Mouse (Mus musculus) limb, embryonic 15.5 days (tissue): ENCODE data around the gene Rhot2. TPM values are rescaled to one million over a fixed set of nuclear protein-coding genes. Genes with fewer than 3 reads are reported as not detected.
A peak's percentile ranks its signal among the peaks of the same experiment; 100 is the strongest.

Source experiments
- ATAC-seq: fragments of 200-750 bp; cut with Nextera tagmentation; 2 replicates; pipeline ENCODE4 v1.8.0; 2017; ENCODE audit warnings: low read depth, moderate TSS enrichment; ENCODE audit not compliant: insufficient number of reproducible peaks, low FRiP score, low TSS enrichment
- H3K27ac ChIP-seq: fragments of 300-500 bp; sonication (generic); 2 replicates; pipeline ENCODE4 v1.5.1; 2015; ENCODE audit warnings: moderate library complexity, mild to moderate bottlenecking, inconsistent platforms
- H3K27me3 ChIP-seq: fragments of 300-500 bp; sonication (generic); 2 replicates; pipeline ENCODE4 v1.6.1; 2015; ENCODE audit warnings: inconsistent platforms
- H3K36me3 ChIP-seq: fragments of 300-500 bp; sonication (generic); 2 replicates; pipeline ENCODE4 v1.6.1; 2015; ENCODE audit warnings: inconsistent platforms
- H3K4me1 ChIP-seq: fragments of 300-500 bp; sonication (generic); 2 replicates; pipeline ENCODE4 v1.6.1; 2015; ENCODE audit warnings: inconsistent platforms
- H3K4me2 ChIP-seq: fragments of 300-500 bp; sonication (generic); 2 replicates; pipeline ENCODE4 v1.6.1; 2015; ENCODE audit warnings: mild to moderate bottlenecking, inconsistent platforms
- H3K4me3 ChIP-seq: fragments of 300-500 bp; sonication (generic); 2 replicates; pipeline ENCODE4 v1.5.1; 2015; ENCODE audit warnings: mild to moderate bottlenecking, inconsistent platforms
- H3K9ac ChIP-seq: fragments of 300-500 bp; sonication (generic); 2 replicates; pipeline ENCODE4 v1.6.1; 2015; ENCODE audit warnings: inconsistent platforms
- H3K9me3 ChIP-seq: fragments of 300-500 bp; sonication (generic); 2 replicates; pipeline ENCODE4 v1.6.1; 2016; ENCODE audit warnings: inconsistent platforms
- WGBS: fragments of 180-500 bp; shearing (Covaris S2); methylation state at CpG from one replicate; pipeline ENCODE4 v1.1.7; 2015; 5-methylcytosine and 5-hydroxymethylcytosine counted together
- polyA plus RNA-seq: library from polyadenylated mRNA; unstranded; fragments of >200 nt; fragmentation: Nextera tagmentation; extraction: Ambion mirVana; gene quantifications from 2 replicates; pipeline ENCODE4 v1.2.1, GENCODE M21; 2015

The Rhot2 gene
- polyA plus RNA-seq, 1 experiment from 2014 or later: 25.4 TPM

- H3K9ac ChIP-seq: peak within 1 kb of the TSS; percentile 71
- no peaks in the 10 kb centered on the region for H3K36me3 ChIP-seq
- no peaks in the 10 kb centered on the region for H3K9me3 ChIP-seq
- peak; percentile 91 for ATAC-seq
- H3K4me2 ChIP-seq: peak within 1 kb of the TSS; percentile 81
- H3K27ac ChIP-seq: peak within 1 kb of the TSS; percentile 87
- H3K4me1 ChIP-seq: peaks cover 11% of the 10 kb centered on the region
- peak within 1 kb of the TSS; percentile 64 for H3K4me3 ChIP-seq
- WGBS: 2% methylated on average over 65 of the region's 65 CpGs
- no peaks in the 10 kb centered on the region for H3K27me3 ChIP-seq
Measured at GRCm38 (mm10) chr17:25860832-25861703, 16.4 kb upstream of the Rhot2 start, which contains the start of gene Wdr90. Wdr90 (minus strand) TSS chr17:25861501.

DNA sequence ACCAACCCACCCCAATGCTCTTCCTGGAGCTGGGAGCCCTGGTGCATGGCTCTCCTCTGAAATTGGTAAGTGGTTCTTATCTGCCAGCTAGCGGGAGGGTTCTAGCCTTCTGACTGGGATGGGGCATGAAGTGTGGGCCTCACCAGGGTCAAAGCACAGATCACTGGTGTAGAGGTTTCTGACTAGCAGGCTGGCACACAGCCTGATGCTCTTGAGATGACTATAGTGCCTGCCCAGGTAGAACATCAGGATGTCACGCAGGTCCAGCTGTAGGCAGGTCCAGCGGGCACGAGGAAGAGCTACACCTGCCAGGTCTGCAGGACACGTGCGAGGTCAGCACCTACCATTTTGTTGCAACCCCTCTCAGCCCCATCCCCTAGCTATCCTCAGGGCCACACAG is 15.6 kb upstream of the Rhot2 start:
- Histone ChIP-seq H3K27ac (no peak overlapping the region), H3K9me3 (no peaks in the 10 kb centered on the region), H3K27me3 (no peaks in the 10 kb centered on the region), H3K4me3 (peak overlapping the region; percentile 64; the same call in 1 of the 2 replicates), H3K4me1 (peaks cover 11% of the 10 kb centered on the region), H3K4me2 (peak overlapping the region; percentile 81), H3K36me3 (peaks cover 3% of the 10 kb centered on the region; the same call in 1 of the 2 replicates), H3K9ac (no peak overlapping the region)
- 86% methylated on average over 6 of the region's 6 CpGs for WGBS
- no peak for ATAC-seq

DNA sequence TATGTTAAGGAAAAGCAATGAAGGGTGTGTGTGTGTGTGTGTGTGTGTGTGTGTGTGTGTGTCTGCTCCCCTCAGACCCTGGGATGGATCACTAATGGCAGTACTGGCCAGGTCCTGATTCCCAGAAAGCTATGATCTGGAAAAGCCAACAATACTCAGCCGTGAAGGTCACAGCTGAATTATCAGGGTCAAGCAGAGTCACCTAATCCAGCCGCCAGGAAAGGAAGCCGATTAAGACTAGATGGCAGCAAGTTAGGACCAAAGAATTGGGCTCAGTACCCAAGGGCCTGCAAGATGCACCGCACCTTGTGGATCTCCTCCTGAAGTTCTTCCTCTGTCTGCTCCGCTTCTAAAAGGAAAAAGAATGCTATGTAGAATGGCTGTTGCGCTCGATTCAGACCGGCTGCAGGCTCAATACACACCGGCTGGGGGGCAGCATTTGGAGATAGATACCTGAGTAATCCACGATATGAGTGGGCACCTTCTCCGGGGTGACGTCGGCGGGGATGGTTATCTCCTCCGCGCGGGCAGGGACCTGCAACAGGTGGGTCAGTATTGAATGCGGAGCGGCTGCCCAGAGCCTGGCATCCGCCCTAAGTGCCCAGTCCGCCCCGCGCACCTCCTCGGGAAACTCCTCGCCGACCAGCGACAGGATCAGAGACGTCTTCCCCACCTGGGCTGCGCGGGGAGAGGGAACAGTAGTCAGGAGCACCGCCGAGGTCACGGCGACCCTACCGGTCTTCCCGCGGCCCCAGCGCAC is 835 bp downstream of the Rhot2 start:
- Histone ChIP-seq H3K4me1 (peaks cover 18% of the 10 kb centered on the region), H3K4me2 (peak overlapping the region; percentile 62), H3K27me3 (no peaks in the 10 kb centered on the region), H3K9me3 (no peaks in the 10 kb centered on the region), H3K4me3 (peak overlapping the region; percentile 77), H3K27ac (peak overlapping the region; percentile 89), H3K9ac (peak overlapping the region; percentile 68), H3K36me3 (peaks cover 66% of the 10 kb centered on the region)
- 3% methylated on average over 35 of the region's 38 CpGs for WGBS
- ATAC-seq: 0 out of 2 replicates have a peak, but pooled peaks have one; percentile 1

GRCm38 (mm10) chr17:25843122-25843521 is 1.5 kb downstream of the Rhot2 start:
- peak overlapping the region; percentile 62 for H3K4me2 ChIP-seq
- peaks cover 18% of the 10 kb centered on the region for H3K4me1 ChIP-seq
- H3K9ac ChIP-seq: 0 out of 2 replicates have a peak overlapping the region, but pooled peaks have one; percentile 68
- H3K27me3 ChIP-seq: no peaks in the 10 kb centered on the region
- peaks cover 67% of the 10 kb centered on the region for H3K36me3 ChIP-seq
- 92% methylated on average over 4 of the region's 4 CpGs for WGBS
- H3K27ac ChIP-seq: no peak overlapping the region
- H3K9me3 ChIP-seq: no peaks in the 10 kb centered on the region
- ATAC-seq: no peak
- peak overlapping the region; percentile 77 for H3K4me3 ChIP-seq

DNA sequence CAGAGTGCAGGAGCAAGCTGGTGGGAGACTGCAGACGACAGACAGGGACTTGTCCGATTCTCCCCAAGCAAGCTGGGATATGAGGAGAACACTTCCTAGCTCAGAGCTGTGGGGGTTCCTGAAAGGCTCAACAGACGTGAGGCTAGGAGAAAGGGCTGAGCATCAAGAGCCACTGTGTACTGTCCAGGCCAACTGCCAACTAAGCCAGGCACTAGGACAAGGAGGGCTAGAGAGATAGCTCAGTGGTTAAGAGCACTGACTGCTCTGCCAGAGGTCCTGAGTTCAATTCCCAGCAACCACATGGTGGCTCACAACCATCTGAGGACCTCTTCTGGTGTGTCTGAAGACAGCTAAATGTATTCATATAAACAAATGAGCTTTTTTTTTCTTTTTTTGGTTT is 2.1 kb downstream of the Rhot2 start:
- no peaks in the 10 kb centered on the region for H3K9me3 ChIP-seq
- no peak overlapping the region for H3K9ac ChIP-seq
- no peak overlapping the region for H3K4me3 ChIP-seq
- no peak for ATAC-seq
- peaks cover 21% of the 10 kb centered on the region for H3K4me1 ChIP-seq
- H3K36me3 ChIP-seq: peaks cover 65% of the 10 kb centered on the region
- no peak overlapping the region for H3K27ac ChIP-seq
- H3K4me2 ChIP-seq: no peak overlapping the region
- 72% methylated on average over 3 of the region's 3 CpGs for WGBS
- no peaks in the 10 kb centered on the region for H3K27me3 ChIP-seq

DNA sequence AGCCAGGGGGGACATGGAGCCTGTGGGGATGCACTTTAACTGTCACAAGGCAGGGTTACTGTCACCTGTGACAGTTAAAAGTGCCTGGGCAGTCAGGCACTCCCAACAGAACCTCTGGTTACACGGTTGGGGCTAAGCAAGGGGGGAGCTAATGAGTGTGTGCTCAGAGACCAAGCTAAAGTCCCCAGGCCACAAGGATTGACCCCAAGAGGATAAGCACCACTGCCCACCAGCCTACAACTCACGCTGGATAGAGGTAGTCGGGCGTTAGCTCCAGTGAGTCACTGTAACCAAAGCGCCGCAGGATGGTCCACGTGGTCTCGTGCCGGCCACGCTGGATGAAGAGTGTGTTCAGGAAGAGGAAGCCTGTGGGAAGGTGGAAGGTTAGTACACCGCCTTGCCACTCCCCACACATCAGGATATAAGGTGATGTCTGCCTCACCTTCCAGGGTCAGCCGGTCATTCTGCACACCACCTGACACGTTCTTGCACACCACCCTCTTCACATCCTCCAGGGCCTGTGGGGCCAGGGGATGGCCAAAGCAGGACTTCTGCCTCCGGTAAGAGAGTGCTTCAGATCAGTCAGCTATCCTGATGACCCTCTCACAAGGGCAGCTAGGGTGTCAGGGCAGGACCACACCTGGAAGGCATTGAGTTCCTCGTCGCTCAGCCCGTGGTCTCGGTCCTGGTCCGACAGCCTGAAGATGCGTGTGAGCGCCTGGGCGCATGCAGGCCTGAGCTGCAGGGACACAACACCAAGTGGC is 3.4 kb downstream of the Rhot2 start, which contains the start of gene Gm20683:
TSS of gene Gm20683 (minus strand) at position 647 of the 764 bp plus-strand sequence.
- H3K36me3 ChIP-seq: peaks cover 56% of the 10 kb centered on the region
- 94% methylated on average over 22 of the region's 22 CpGs for WGBS

DNA sequence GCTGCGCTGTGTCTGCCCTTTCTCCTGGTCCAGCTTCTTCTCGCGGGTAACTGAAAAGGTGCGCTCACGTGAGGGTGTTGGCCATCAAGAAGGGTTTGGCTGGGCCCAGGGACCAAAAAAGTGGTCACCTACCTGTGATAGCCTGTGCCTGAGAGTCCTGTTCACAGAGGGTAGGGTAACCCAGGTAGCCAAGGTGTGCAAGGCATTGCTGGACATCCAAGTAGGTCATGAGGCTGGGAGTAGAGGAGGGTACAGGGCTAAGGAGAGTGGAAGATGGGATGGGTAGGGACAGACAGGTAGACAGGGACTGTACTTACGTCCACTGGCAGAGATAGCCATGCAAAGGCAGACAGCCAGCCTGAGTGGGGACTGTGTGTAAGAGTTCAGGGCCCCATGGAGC is 4.1 kb downstream of the Rhot2 start:
- H3K4me2 ChIP-seq: no peak overlapping the region
- peaks cover 40% of the 10 kb centered on the region for H3K4me1 ChIP-seq
- H3K27ac ChIP-seq: no peak overlapping the region
- no peak overlapping the region for H3K9ac ChIP-seq
- H3K36me3 ChIP-seq: peaks cover 53% of the 10 kb centered on the region
- no peaks in the 10 kb centered on the region for H3K27me3 ChIP-seq
- 96% methylated on average over 6 of the region's 6 CpGs for WGBS
- no peak overlapping the region for H3K4me3 ChIP-seq
- ATAC-seq: no peak
- no peaks in the 10 kb centered on the region for H3K9me3 ChIP-seq

More for the DNA sequence above, 3.4 kb downstream of the Rhot2 start, which contains the start of gene Gm20683:
- Histone ChIP-seq H3K27ac (no peak within 1 kb of the TSS), H3K4me1 (peaks cover 33% of the 10 kb centered on the region), H3K9ac (no peak within 1 kb of the TSS), H3K4me3 (no peak within 1 kb of the TSS), H3K9me3 (no peaks in the 10 kb centered on the region), H3K27me3 (no peaks in the 10 kb centered on the region), H3K4me2 (no peak within 1 kb of the TSS)
- no peak for ATAC-seq

DNA sequence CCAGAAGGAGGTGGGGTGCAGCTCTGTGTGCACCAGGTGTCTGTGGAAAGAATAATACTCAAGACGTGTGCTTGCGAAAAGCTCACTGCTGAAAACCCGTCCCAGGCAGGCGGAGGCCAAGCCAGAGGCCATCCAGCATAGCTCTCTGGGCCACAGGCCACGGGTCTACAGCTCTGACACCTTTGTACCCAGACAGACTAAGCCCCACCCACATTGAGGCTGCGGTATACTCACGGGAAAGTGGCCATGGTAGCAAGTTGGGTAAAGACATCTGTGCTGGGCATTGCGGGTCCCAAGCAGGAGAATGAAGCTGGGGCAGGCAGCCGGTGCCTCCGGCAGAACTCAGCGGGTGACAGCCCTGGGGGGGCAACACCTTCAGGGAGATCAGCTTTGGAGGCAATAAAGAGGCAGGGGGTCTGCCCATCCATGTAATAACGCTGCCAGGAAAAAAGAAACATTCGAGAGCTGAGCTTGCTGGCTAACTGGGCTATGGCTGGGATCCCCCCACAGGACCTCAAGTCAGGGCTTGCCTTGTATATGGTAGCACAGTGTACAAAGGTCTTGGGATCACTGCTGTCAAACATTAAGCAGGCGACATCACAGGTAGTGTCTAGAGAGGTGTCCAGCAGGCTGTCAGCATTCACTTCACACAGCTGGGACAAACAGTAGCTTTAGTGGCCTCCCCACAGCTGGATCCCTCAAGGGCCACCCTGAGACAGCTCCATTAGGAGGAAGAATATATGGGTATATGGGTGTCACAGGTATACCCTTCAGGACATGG is 5.0 kb downstream of the Rhot2 start:
- peaks cover 61% of the 10 kb centered on the region for H3K36me3 ChIP-seq
- no peak overlapping the region for H3K4me2 ChIP-seq
- H3K4me3 ChIP-seq: no peak overlapping the region
- no peak overlapping the region for H3K9ac ChIP-seq
- WGBS: 79% methylated on average over 14 of the region's 14 CpGs
- no peak for ATAC-seq
- H3K27ac ChIP-seq: no peak overlapping the region
- H3K9me3 ChIP-seq: no peaks in the 10 kb centered on the region
- no peaks in the 10 kb centered on the region for H3K27me3 ChIP-seq
- peaks cover 44% of the 10 kb centered on the region for H3K4me1 ChIP-seq

GRCm38 (mm10) chr17:25838904-25839303 is 5.7 kb downstream of the Rhot2 start:
- no peaks in the 10 kb centered on the region for H3K9me3 ChIP-seq
- 84% methylated on average over 4 of the region's 4 CpGs for WGBS
- peaks cover 49% of the 10 kb centered on the region for H3K4me1 ChIP-seq
- no peak for ATAC-seq
- H3K4me2 ChIP-seq: no peak overlapping the region
- H3K27me3 ChIP-seq: no peaks in the 10 kb centered on the region
- no peak overlapping the region for H3K27ac ChIP-seq
- no peak overlapping the region for H3K9ac ChIP-seq
- H3K36me3 ChIP-seq: peaks cover 61% of the 10 kb centered on the region
- no peak overlapping the region for H3K4me3 ChIP-seq

GRCm38 (mm10) chr17:25837533-25837932 is 7.1 kb downstream of the Rhot2 start:
- Histone ChIP-seq H3K4me3 (peak overlapping the region; percentile 38; the same call in 1 of the 2 replicates), H3K36me3 (peaks cover 57% of the 10 kb centered on the region), H3K27me3 (no peaks in the 10 kb centered on the region), H3K4me2 (peak overlapping the region; percentile 75; the same call in 1 of the 2 replicates), H3K9me3 (no peaks in the 10 kb centered on the region), H3K4me1 (peaks cover 42% of the 10 kb centered on the region), H3K9ac (0 out of 2 replicates have a peak overlapping the region, but pooled peaks have one; percentile 41), H3K27ac (0 out of 2 replicates have a peak overlapping the region, but pooled peaks have one; percentile 47)
- no peak for ATAC-seq
- WGBS: 60% methylated on average over 3 of the region's 3 CpGs
